Mouse (Mus musculus) CD4-positive, CD25-positive, alpha-beta regulatory T cell, adult 2 months (primary cell): Measurements from ENCODE around the gene Dok1.

ENCODE experiments used
- DNase-seq: peaks from one replicate; pipeline ENCODE4 v3.0.0-alpha.2; 2012; ENCODE audit warnings: low read depth, low spot score

The Dok1 gene

GRCm38 (mm10) chr6:83049367-83049766, 16.1 kb upstream of the Dok1 start:
- no peak for DNase-seq

- DNase-seq, result no peak
Measured at GRCm38 (mm10) chr6:83044742-83045141, 11.5 kb upstream of the Dok1 start.

- no peak for DNase-seq
Measured at GRCm38 (mm10) chr6:83043993-83044392, 10.7 kb upstream of the Dok1 start.

GRCm38 (mm10) chr6:83043561-83043960, 10.3 kb upstream of the Dok1 start:
- DNase-seq, result no peak

GRCm38 (mm10) chr6:83040601-83041000, 7.3 kb upstream of the Dok1 start:
- DNase-seq, result no peak

- peak; percentile 93 for DNase-seq
Measured at GRCm38 (mm10) chr6:83038496-83039012, 5.3 kb upstream of the Dok1 start.

- DNase-seq, result no peak
Measured at GRCm38 (mm10) chr6:83037188-83037587, 3.9 kb upstream of the Dok1 start.

- DNase-seq, result no peak
Measured at GRCm38 (mm10) chr6:83034463-83035055, 1.3 kb upstream of the Dok1 start.

GRCm38 (mm10) chr6:83032769-83033191, 491 bp downstream of the Dok1 start:
- peak; percentile 63 for DNase-seq

GRCm38 (mm10) chr6:83031921-83032590, 1.2 kb downstream of the Dok1 start:
- DNase-seq, result no peak

GRCm38 (mm10) chr6:83031111-83031510, 2.2 kb downstream of the Dok1 start:
- DNase-seq, result no peak

GRCm38 (mm10) chr6:83029777-83030176, 3.5 kb downstream of the Dok1 start:
- DNase-seq, result no peak

- DNase-seq, result no peak
Measured at GRCm38 (mm10) chr6:83027706-83028105, 5.6 kb downstream of the Dok1 start.

- no peak for DNase-seq
Measured at GRCm38 (mm10) chr6:83027293-83027692, 6.0 kb downstream of the Dok1 start.

GRCm38 (mm10) chr6:83025221-83025620, 8.1 kb downstream of the Dok1 start:
- no peak for DNase-seq

- DNase-seq, result no peak
Measured at GRCm38 (mm10) chr6:83024421-83024820, 8.8 kb downstream of the Dok1 start.

GRCm38 (mm10) chr6:83023786-83024185, 9.5 kb downstream of the Dok1 start:
- DNase-seq, result no peak

GRCm38 (mm10) chr6:83023008-83023407, 10.3 kb downstream of the Dok1 start:
- no peak for DNase-seq

GRCm38 (mm10) chr6:83020836-83021593, 12.3 kb downstream of the Dok1 start:
- no peak for DNase-seq

- no peak for DNase-seq
Measured at GRCm38 (mm10) chr6:83020121-83020520, 13.2 kb downstream of the Dok1 start.

GRCm38 (mm10) chr6:83019044-83019443, 14.2 kb downstream of the Dok1 start:
- no peak for DNase-seq

GRCm38 (mm10) chr6:83017190-83017589, 16.1 kb downstream of the Dok1 start:
- DNase-seq, result no peak

GRCm38 (mm10) chr6:83015749-83016148, 17.5 kb downstream of the Dok1 start:
- no peak for DNase-seq
